Comparison of ENCODE assay signal across 8 mouse cellular contexts in the genomic region with DNA sequence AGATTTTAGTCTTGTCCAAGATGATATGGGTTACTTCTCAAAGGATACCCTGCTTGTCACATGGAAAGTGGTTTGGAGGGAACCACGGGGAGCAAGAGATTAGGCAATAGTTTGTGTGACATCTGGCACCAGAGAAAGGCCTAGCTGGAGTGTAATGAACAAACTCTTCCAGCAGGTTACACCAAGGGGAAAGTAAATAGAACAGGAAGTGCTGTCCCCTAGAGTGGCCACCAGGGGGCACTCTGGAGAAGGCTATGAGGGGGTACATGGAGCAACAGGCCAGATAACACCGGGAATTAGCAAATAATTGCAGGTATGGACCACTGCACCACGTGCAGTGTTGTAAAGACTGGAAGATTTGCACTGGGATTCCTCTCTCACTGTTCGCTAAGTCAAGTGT. TPM values are rescaled to one million over a fixed set of nuclear protein-coding genes. Genes with fewer than 3 reads are reported as not detected.
DNase-seq lines count a peak whose midpoint lies in the region; ATAC-seq lines count a peak whose summit lies in the region.
"Had no signal": no experiment of that assay in that cellular context is flagged by ENCODE, and none has a peak within 500 bp of the region (broad histone marks: within the 10 kb centered on the region; RNA-seq: fewer than 3 reads in every experiment).

No protein-coding gene starts in this region.

- no peaks in the 10 kb centered on the region for H3K27me3 ChIP-seq in neural tube, embryonic 11.5 days (ENCODE audit: control insufficient read depth, insufficient read depth, low read length)

- no peaks in the 10 kb centered on the region for H3K4me1 ChIP-seq in neural tube, embryonic 11.5 days (ENCODE audit: control insufficient read depth, insufficient read depth, low read length)
- H3K4me1 ChIP-seq: heart, embryonic 13.5 days had no signal

- no peak for ATAC-seq in neural tube, embryonic 11.5 days (ENCODE audit: insufficient read depth, low FRiP score, low TSS enrichment)

- no peaks in the 10 kb centered on the region for H3K9me3 ChIP-seq in neural tube, embryonic 11.5 days (ENCODE audit: control insufficient read depth, low read length)
- H3K9me3 ChIP-seq: heart, embryonic 13.5 days had no signal

- DNase-seq in neural tube, embryonic 11.5 days (ENCODE audit: low spot score) = peak; percentile 29
- no peak for DNase-seq in neural tube, embryonic 10.5 days (ENCODE audit: extremely low spot score, low spot score)
- DNase-seq in ZHBTc4 (ENCODE audit: low read depth, low spot score) = peak; percentile 90
- peak; percentile 59 for DNase-seq in cerebellum, adult 8-10 months
- peak; percentile 78 for DNase-seq in heart, postnatal 4 days
- peak; percentile 60 for DNase-seq in lung, postnatal 10 days
- peak; percentile 39 for DNase-seq in thymus, postnatal 0 days (ENCODE audit: low spot score)

- H3K27ac ChIP-seq in neural tube, embryonic 11.5 days (ENCODE audit: low read depth, low read length) = no peak overlapping the region
- H3K27ac ChIP-seq: heart, embryonic 13.5 days had no signal

- no peak overlapping the region for H3K4me3 ChIP-seq in neural tube, embryonic 11.5 days (ENCODE audit: low read depth, low read length)
- H3K4me3 ChIP-seq: heart, embryonic 13.5 days had no signal

- H3K9ac ChIP-seq in neural tube, embryonic 11.5 days (ENCODE audit: low read length) = no peak overlapping the region
- H3K9ac ChIP-seq: heart, embryonic 13.5 days had no signal

- 57% methylated on average over 4 of the region's 4 CpGs for WGBS in neural tube, embryonic 11.5 days

- no peaks in the 10 kb centered on the region for H3K36me3 ChIP-seq in neural tube, embryonic 11.5 days (ENCODE audit: control insufficient read depth, insufficient read depth, low read length)
- H3K36me3 ChIP-seq: heart, embryonic 13.5 days had no signal

- H3K4me2 ChIP-seq in neural tube, embryonic 11.5 days (ENCODE audit: low read depth) = no peak overlapping the region
- H3K4me2 ChIP-seq: heart, embryonic 13.5 days had no signal

RNA-seq across cellular contexts. Expression of a gene that starts 19.0 kb away (rescaled TPM):
- polyA plus RNA-seq in neural tube, embryonic 11.5 days (2014; fragmentation: Nextera tagmentation; extraction: Ambion mirVana) = 0.59 and 0.80 TPM in 2 replicates
- total RNA-seq in heart, postnatal 4 days (2021) = 10 to 100 TPM; 35.1 to 37.6 TPM
- 0.03 and 0.04 TPM in 2 replicates for polyA plus RNA-seq in thymus, postnatal 0 days (2015; fragmentation: Nextera tagmentation; extraction: Ambion mirVana)

RNA-seq across cellular contexts. Expression of a gene that starts 28.7 kb away (rescaled TPM):
- polyA plus RNA-seq in neural tube, embryonic 11.5 days (2014; fragmentation: Nextera tagmentation; extraction: Ambion mirVana) = 119 and 133 TPM in 2 replicates
- total RNA-seq in heart, postnatal 4 days (2021) = 10 to 100 TPM; 56.5 to 57.9 TPM
- polyA plus RNA-seq in thymus, postnatal 0 days (2015; fragmentation: Nextera tagmentation; extraction: Ambion mirVana) = 161 and 164 TPM in 2 replicates
